Mouse (Mus musculus) midbrain, embryonic 15.5 days (tissue): ENCODE results near the gene Wdfy3. TPM values are rescaled to one million over a fixed set of nuclear protein-coding genes. Genes with fewer than 3 reads are reported as not detected.

Experiments
- ATAC-seq: fragments of 200-750 bp; cut with Nextera tagmentation; replicated peaks from 2 replicates; pipeline ENCODE4 v1.8.0; 2017; ENCODE audit warnings: moderate TSS enrichment
- H3K27ac ChIP-seq: fragments of 300-500 bp; sonication (generic); 2 replicates; pipeline ENCODE4 v1.5.1; 2015; ENCODE audit warnings: mild to moderate bottlenecking, inconsistent platforms
- H3K27me3 ChIP-seq: fragments of 300-500 bp; sonication (generic); replicated peaks from 2 replicates; pipeline ENCODE4 v1.6.1; 2015; ENCODE audit warnings: inconsistent platforms
- H3K36me3 ChIP-seq: fragments of 300-500 bp; sonication (generic); replicated peaks from 2 replicates; pipeline ENCODE4 v1.6.1; 2015; ENCODE audit warnings: inconsistent platforms
- H3K4me1 ChIP-seq: fragments of 300-500 bp; sonication (generic); 2 replicates; pipeline ENCODE4 v1.6.1; 2015; ENCODE audit warnings: inconsistent platforms
- H3K4me2 ChIP-seq: fragments of 300-500 bp; sonication (generic); 2 replicates; pipeline ENCODE4 v1.6.1; 2015; ENCODE audit warnings: inconsistent platforms, mild to moderate bottlenecking, moderate library complexity
- H3K4me3 ChIP-seq: fragments of 300-500 bp; sonication (generic); 2 replicates; pipeline ENCODE4 v1.5.1; 2015; ENCODE audit warnings: mild to moderate bottlenecking, inconsistent platforms
- H3K9ac ChIP-seq: fragments of 300-500 bp; sonication (generic); 2 replicates; pipeline ENCODE4 v1.6.1; 2015; ENCODE audit warnings: mild to moderate bottlenecking, inconsistent platforms
- H3K9me3 ChIP-seq: fragments of 300-500 bp; sonication (generic); 2 replicates; pipeline ENCODE4 v1.6.1; 2016; ENCODE audit warnings: inconsistent platforms
- whole genome bisulfite sequencing: fragments of 180-500 bp; shearing (Covaris S2); methylation state at CpG from one replicate; pipeline ENCODE4 v1.1.7; 2015; ENCODE audit warnings: mixed read lengths; 5-methylcytosine and 5-hydroxymethylcytosine counted together
- polyA plus RNA-seq: library from polyadenylated mRNA; unstranded; fragments of >200 nt; fragmentation: Nextera tagmentation; extraction: Ambion mirVana; gene quantifications from 2 replicates; pipeline ENCODE4 v1.2.1, GENCODE M21; 2015

The Wdfy3 gene
- polyA plus RNA-seq, 1 experiment from 2014 or later, result 33.5 TPM

GRCm38 (mm10) chr5:101816822-101817221 is 252.9 kb downstream of the Wdfy3 start:
- no peaks in the 10 kb centered on the region for H3K36me3 ChIP-seq
- H3K4me3 ChIP-seq, result no peak overlapping the region
- no peak overlapping the region for H3K4me2 ChIP-seq
- no peaks in the 10 kb centered on the region for H3K27me3 ChIP-seq
- no peaks in the 10 kb centered on the region for H3K9me3 ChIP-seq
- 62% methylated on average over 7 of the region's 7 CpGs for WGBS
- ATAC-seq, result no peak
- H3K4me1 ChIP-seq, result no peaks in the 10 kb centered on the region
- H3K9ac ChIP-seq, result no peak overlapping the region
- no peak overlapping the region for H3K27ac ChIP-seq

- Histone ChIP-seq H3K27ac (no peak overlapping the region), H3K4me1 (no peaks in the 10 kb centered on the region), H3K27me3 (no peaks in the 10 kb centered on the region), H3K4me3 (no peak overlapping the region), H3K4me2 (no peak overlapping the region), H3K36me3 (no peaks in the 10 kb centered on the region), H3K9me3 (no peaks in the 10 kb centered on the region), H3K9ac (no peak overlapping the region)
- no peak for ATAC-seq
- WGBS, result 93% methylated on average over 6 of the region's 6 CpGs
Measured at GRCm38 (mm10) chr5:101811296-101812169, 258.2 kb downstream of the Wdfy3 start.

- no peak overlapping the region for H3K27ac ChIP-seq
- no peak overlapping the region for H3K4me3 ChIP-seq
- WGBS, result 82% methylated on average over 9 of the region's 9 CpGs
- no peaks in the 10 kb centered on the region for H3K4me1 ChIP-seq
- no peaks in the 10 kb centered on the region for H3K27me3 ChIP-seq
- no peak overlapping the region for H3K4me2 ChIP-seq
- H3K36me3 ChIP-seq, result no peaks in the 10 kb centered on the region
- H3K9me3 ChIP-seq, result no peaks in the 10 kb centered on the region
- H3K9ac ChIP-seq, result no peak overlapping the region
- ATAC-seq, result no peak
Measured at GRCm38 (mm10) chr5:101802358-101803022, 267.2 kb downstream of the Wdfy3 start.

GRCm38 (mm10) chr5:101801891-101802290 is 267.8 kb downstream of the Wdfy3 start:
- H3K4me1 ChIP-seq, result no peaks in the 10 kb centered on the region
- H3K27ac ChIP-seq, result no peak overlapping the region
- no peaks in the 10 kb centered on the region for H3K36me3 ChIP-seq
- no peak overlapping the region for H3K4me2 ChIP-seq
- ATAC-seq, result no peak
- WGBS, result 64% methylated on average over 2 of the region's 2 CpGs
- no peak overlapping the region for H3K9ac ChIP-seq
- no peaks in the 10 kb centered on the region for H3K9me3 ChIP-seq
- H3K27me3 ChIP-seq, result no peaks in the 10 kb centered on the region
- no peak overlapping the region for H3K4me3 ChIP-seq

GRCm38 (mm10) chr5:101792665-101793064 is 277.1 kb downstream of the Wdfy3 start:
- Histone ChIP-seq H3K9me3 (no peaks in the 10 kb centered on the region), H3K9ac (no peak overlapping the region), H3K4me1 (no peaks in the 10 kb centered on the region), H3K4me2 (no peak overlapping the region), H3K4me3 (no peak overlapping the region), H3K27ac (no peak overlapping the region), H3K27me3 (no peaks in the 10 kb centered on the region), H3K36me3 (no peaks in the 10 kb centered on the region)
- no peak for ATAC-seq
- WGBS, result 80% methylated on average over 4 of the region's 4 CpGs

GRCm38 (mm10) chr5:101790560-101790959 is 279.2 kb downstream of the Wdfy3 start:
- Histone ChIP-seq H3K27ac (no peak overlapping the region), H3K4me3 (no peak overlapping the region), H3K4me2 (no peak overlapping the region), H3K9ac (no peak overlapping the region), H3K36me3 (no peaks in the 10 kb centered on the region), H3K4me1 (no peaks in the 10 kb centered on the region), H3K27me3 (no peaks in the 10 kb centered on the region), H3K9me3 (no peaks in the 10 kb centered on the region)
- no peak for ATAC-seq
- WGBS, result 42% methylated on average over 5 of the region's 5 CpGs

- Histone ChIP-seq H3K4me1 (no peaks in the 10 kb centered on the region), H3K4me3 (no peak overlapping the region), H3K27ac (no peak overlapping the region), H3K9me3 (no peaks in the 10 kb centered on the region), H3K9ac (no peak overlapping the region), H3K4me2 (no peak overlapping the region), H3K36me3 (no peaks in the 10 kb centered on the region), H3K27me3 (no peaks in the 10 kb centered on the region)
- no peak for ATAC-seq
Measured at GRCm38 (mm10) chr5:101789770-101790169, 280.0 kb downstream of the Wdfy3 start.

- H3K9ac ChIP-seq, result no peak overlapping the region
- no peaks in the 10 kb centered on the region for H3K27me3 ChIP-seq
- no peak overlapping the region for H3K4me2 ChIP-seq
- WGBS, result 57% methylated on average over 4 of the region's 4 CpGs
- no peaks in the 10 kb centered on the region for H3K9me3 ChIP-seq
- no peaks in the 10 kb centered on the region for H3K36me3 ChIP-seq
- ATAC-seq, result no peak
- no peaks in the 10 kb centered on the region for H3K4me1 ChIP-seq
- no peak overlapping the region for H3K27ac ChIP-seq
- no peak overlapping the region for H3K4me3 ChIP-seq
Measured at GRCm38 (mm10) chr5:101785921-101786614, 283.7 kb downstream of the Wdfy3 start.

GRCm38 (mm10) chr5:101784787-101785186 is 284.9 kb downstream of the Wdfy3 start:
- no peaks in the 10 kb centered on the region for H3K9me3 ChIP-seq
- no peaks in the 10 kb centered on the region for H3K4me1 ChIP-seq
- H3K9ac ChIP-seq, result no peak overlapping the region
- WGBS, result 95% methylated on average over 2 of the region's 2 CpGs
- H3K36me3 ChIP-seq, result no peaks in the 10 kb centered on the region
- no peak for ATAC-seq
- H3K4me2 ChIP-seq, result no peak overlapping the region
- no peak overlapping the region for H3K27ac ChIP-seq
- H3K27me3 ChIP-seq, result no peaks in the 10 kb centered on the region
- no peak overlapping the region for H3K4me3 ChIP-seq

GRCm38 (mm10) chr5:101784328-101784727 is 285.4 kb downstream of the Wdfy3 start:
- WGBS, result 77% methylated on average over 3 of the region's 3 CpGs
- no peak for ATAC-seq
- Histone ChIP-seq H3K4me3 (no peak overlapping the region), H3K27ac (no peak overlapping the region), H3K4me2 (no peak overlapping the region), H3K4me1 (no peaks in the 10 kb centered on the region), H3K9ac (no peak overlapping the region), H3K36me3 (no peaks in the 10 kb centered on the region), H3K27me3 (no peaks in the 10 kb centered on the region), H3K9me3 (no peaks in the 10 kb centered on the region)
